Mouse (Mus musculus) MEL (cell line): ENCODE data around the gene Kif3a. TPM values are rescaled to one million over a fixed set of nuclear protein-coding genes. Genes with fewer than 3 reads are reported as not detected.

Experiments used
- DNase-seq: peaks from one replicate; pipeline ENCODE4 v3.0.0; 2011; ENCODE audit warnings: low read depth, low spot score
- H3K27ac ChIP-seq: 2 replicates; pipeline ENCODE4 v1.5.1; 2012; ENCODE audit warnings: low read depth, mild to moderate bottlenecking, control low read depth, low read length, moderate library complexity; ENCODE audit not compliant: control insufficient read depth
- H3K27me3 ChIP-seq, 2 experiments: fragments of 150-350 bp in 1 of 2; sonication (generic) in 1 of 2; 2 replicates each; pipeline ENCODE4 v1.6.1; 2012; ENCODE audit warnings: low read length in 2 of 2, mild to moderate bottlenecking in 2 of 2, improper control_type of control experiment in 1 of 2, moderate library complexity in 1 of 2; ENCODE audit not compliant: insufficient read depth in 2 of 2, control insufficient read depth in 1 of 2
- H3K36me3 ChIP-seq, 2 experiments: 2 replicates each; pipeline ENCODE4 v1.6.1; 2012 to 2014; ENCODE audit warnings: low read length in 2 of 2, improper control_type of control experiment in 1 of 2, inconsistent platforms in 1 of 2, mild to moderate bottlenecking in 1 of 2; ENCODE audit not compliant: insufficient read depth in 2 of 2, control insufficient read depth in 1 of 2
- H3K4me1 ChIP-seq, 2 experiments: fragments of 150-350 bp in 1 of 2; sonication (generic) in 1 of 2; 2 replicates each; pipeline ENCODE4 v1.6.1; 2012; ENCODE audit warnings: low read length in 2 of 2, improper control_type of control experiment in 1 of 2, mild to moderate bottlenecking in 1 of 2; ENCODE audit not compliant: insufficient read depth in 2 of 2, control insufficient read depth in 1 of 2
- H3K4me3 ChIP-seq, 2 experiments: fragments of 150-350 bp in 1 of 2; sonication (generic) in 1 of 2; 2 replicates each; pipeline ENCODE4 v1.5.1; 2012; ENCODE audit warnings: low read depth in 2 of 2, low read length in 2 of 2, mild to moderate bottlenecking in 2 of 2, moderate library complexity in 2 of 2, control low read depth in 1 of 2, improper control_type of control experiment in 1 of 2; ENCODE audit not compliant: control insufficient read depth in 1 of 2, insufficient read depth in 1 of 2
- H3K79me2 ChIP-seq: 2 replicates; pipeline ENCODE4 v1.6.1; 2012; ENCODE audit warnings: mild to moderate bottlenecking, low read length, moderate library complexity; ENCODE audit not compliant: control insufficient read depth, poor library complexity, insufficient read depth
- H3K9ac ChIP-seq: 2 replicates; pipeline ENCODE4 v1.6.1; 2012; ENCODE audit warnings: low read depth, mild to moderate bottlenecking, control low read depth, low read length, moderate library complexity; ENCODE audit not compliant: control insufficient read depth, poor library complexity, severe bottlenecking
- H3K9me3 ChIP-seq: fragments of 150-350 bp; sonication (generic); replicated peaks from 2 replicates; pipeline ENCODE4 v1.6.1; 2012; ENCODE audit warnings: mild to moderate bottlenecking, low read length, improper control_type of control experiment, moderate library complexity; ENCODE audit not compliant: insufficient read depth
- BHLHE40 ChIP-seq: IDR thresholded peaks from 2 replicates; pipeline ENCODE4 v1.6.1; 2012; ENCODE audit warnings: low read depth, mild to moderate bottlenecking, inconsistent platforms, low read length, improper control_type of control experiment, borderline replicate concordance
- CHD2 ChIP-seq: IDR thresholded peaks from 2 replicates; pipeline ENCODE4 v1.6.1; 2011; ENCODE audit warnings: low read length, improper control_type of control experiment
- CTCF ChIP-seq, 3 experiments: IDR thresholded peaks in 2 of 3; conservative IDR thresholded peaks in 1 of 3; 2 replicates each; pipeline ENCODE4 v1.5.1; 2011 to 2012; ENCODE audit warnings: low read length in 3 of 3, low read depth in 2 of 3, mild to moderate bottlenecking in 2 of 3, improper control_type of control experiment in 1 of 3, inconsistent platforms in 1 of 3, mixed read lengths in 1 of 3, moderate library complexity in 1 of 3; ENCODE audit not compliant: control insufficient read depth in 1 of 3, insufficient read depth in 1 of 3, poor library complexity in 1 of 3, severe bottlenecking in 1 of 3
- E2F4 ChIP-seq: IDR thresholded peaks from 2 replicates; pipeline ENCODE4 v1.6.1; 2011; ENCODE audit warnings: low read depth, low read length, improper control_type of control experiment, borderline replicate concordance
- ELF1 ChIP-seq: IDR thresholded peaks from 2 replicates; pipeline ENCODE4 v1.6.1; 2014; ENCODE audit warnings: low read depth, mild to moderate bottlenecking, inconsistent platforms, low read length, improper control_type of control experiment, moderate library complexity
- EP300 ChIP-seq, 2 experiments: IDR thresholded peaks; 2 replicates each; pipeline ENCODE4 v1.6.1; 2011; ENCODE audit warnings: improper control_type of control experiment in 2 of 2, low read length in 2 of 2, low read depth in 1 of 2, mild to moderate bottlenecking in 1 of 2
- ETS1 ChIP-seq: IDR thresholded peaks from 2 replicates; pipeline ENCODE4 v1.6.1; 2012; ENCODE audit warnings: low read depth, mild to moderate bottlenecking, inconsistent platforms, low read length, improper control_type of control experiment, moderate library complexity
- GABPA ChIP-seq: IDR thresholded peaks from 2 replicates; pipeline ENCODE4 v1.6.1; 2012; ENCODE audit warnings: low read depth, mild to moderate bottlenecking, inconsistent platforms, low read length, improper control_type of control experiment, moderate library complexity
- GATA1 ChIP-seq: IDR thresholded peaks from 2 replicates; pipeline ENCODE4 v1.6.1; 2011; ENCODE audit warnings: low read depth, low read length, improper control_type of control experiment
- HCFC1 ChIP-seq: IDR thresholded peaks from 2 replicates; pipeline ENCODE4 v1.6.1; 2012; ENCODE audit warnings: low read depth, mild to moderate bottlenecking, inconsistent platforms, low read length, improper control_type of control experiment, moderate library complexity
- JUND ChIP-seq: IDR thresholded peaks from 2 replicates; pipeline ENCODE4 v1.6.1; 2011; ENCODE audit warnings: low read depth, mild to moderate bottlenecking, improper control_type of control experiment, low read length
- KAT2A ChIP-seq: conservative IDR thresholded peaks from 2 replicates; pipeline ENCODE4 v1.6.1; 2012; ENCODE audit warnings: low read depth, low read length, improper control_type of control experiment, inconsistent platforms
- MAX ChIP-seq: IDR thresholded peaks from 2 replicates; pipeline ENCODE4 v1.6.1; 2011; ENCODE audit warnings: low read length, improper control_type of control experiment
- MAZ ChIP-seq: IDR thresholded peaks from 2 replicates; pipeline ENCODE4 v1.6.1; 2012; ENCODE audit warnings: low read depth, mild to moderate bottlenecking, inconsistent platforms, low read length, improper control_type of control experiment
- MXI1 ChIP-seq: IDR thresholded peaks from 2 replicates; pipeline ENCODE4 v1.6.1; 2011; ENCODE audit warnings: mild to moderate bottlenecking, low read depth, low read length, improper control_type of control experiment
- MYB ChIP-seq: IDR thresholded peaks from 2 replicates; pipeline ENCODE4 v1.6.1; 2011; ENCODE audit warnings: mild to moderate bottlenecking, low read depth, low read length, improper control_type of control experiment
- MYC ChIP-seq: IDR thresholded peaks from 2 replicates; pipeline ENCODE4 v1.6.1; 2011; ENCODE audit warnings: low read depth, mild to moderate bottlenecking, low read length, improper control_type of control experiment, moderate library complexity
- NELFE ChIP-seq: IDR thresholded peaks from 2 replicates; pipeline ENCODE4 v1.6.1; 2011; ENCODE audit warnings: low read depth, low read length, improper control_type of control experiment
- POLR2A ChIP-seq, 2 experiments: IDR thresholded peaks; 2 replicates each; pipeline ENCODE4 v1.6.1; 2011 to 2012; ENCODE audit warnings: low read length in 2 of 2, mild to moderate bottlenecking in 2 of 2, control low read depth in 1 of 2, improper control_type of control experiment in 1 of 2, low read depth in 1 of 2, moderate library complexity in 1 of 2; ENCODE audit not compliant: control insufficient read depth in 1 of 2, insufficient read depth in 1 of 2, poor library complexity in 1 of 2
- POLR2AphosphoS2 ChIP-seq: IDR thresholded peaks from 2 replicates; pipeline ENCODE4 v1.6.1; 2011; ENCODE audit warnings: low read length, improper control_type of control experiment
- RAD21 ChIP-seq: IDR thresholded peaks from 2 replicates; pipeline ENCODE4 v1.6.1; 2011; ENCODE audit warnings: mild to moderate bottlenecking, low read depth, low read length, improper control_type of control experiment
- RCOR1 ChIP-seq: IDR thresholded peaks from 2 replicates; pipeline ENCODE4 v1.6.1; 2012; ENCODE audit warnings: low read depth, mild to moderate bottlenecking, inconsistent platforms, low read length, improper control_type of control experiment
- SIN3A ChIP-seq: IDR thresholded peaks from 2 replicates; pipeline ENCODE4 v1.6.1; 2012; ENCODE audit warnings: low read length, improper control_type of control experiment, inconsistent platforms
- SMC3 ChIP-seq: IDR thresholded peaks from 2 replicates; pipeline ENCODE4 v1.6.1; 2011; ENCODE audit warnings: low read depth, low read length, improper control_type of control experiment
- TAL1 ChIP-seq: IDR thresholded peaks from 2 replicates; pipeline ENCODE4 v1.6.1; 2012; ENCODE audit warnings: mild to moderate bottlenecking, inconsistent platforms, low read length, moderate library complexity, mixed read lengths
- TBP ChIP-seq: IDR thresholded peaks from 2 replicates; pipeline ENCODE4 v1.8.0; 2011; ENCODE audit warnings: low read depth, low read length, improper control_type of control experiment
- TCF12 ChIP-seq: IDR thresholded peaks from 2 replicates; pipeline ENCODE4 v1.6.1; 2014; ENCODE audit warnings: low read depth, mild to moderate bottlenecking, inconsistent platforms, low read length, improper control_type of control experiment, moderate library complexity
- UBTF ChIP-seq: IDR thresholded peaks from 2 replicates; pipeline ENCODE4 v1.6.1; 2012; ENCODE audit warnings: low read depth, mild to moderate bottlenecking, inconsistent platforms, low read length, improper control_type of control experiment, moderate library complexity, borderline replicate concordance; ENCODE audit not compliant: insufficient read depth
- USF1 ChIP-seq: IDR thresholded peaks from 2 replicates; pipeline ENCODE4 v1.6.1; 2014; ENCODE audit warnings: low read depth, mild to moderate bottlenecking, inconsistent platforms, low read length, improper control_type of control experiment, moderate library complexity
- USF2 ChIP-seq, 2 experiments: IDR thresholded peaks; 2 replicates each; pipeline ENCODE4 v1.6.1; 2011 to 2012; ENCODE audit warnings: improper control_type of control experiment in 2 of 2, low read length in 2 of 2, borderline replicate concordance in 1 of 2, inconsistent platforms in 1 of 2, low read depth in 1 of 2, mild to moderate bottlenecking in 1 of 2; ENCODE audit not compliant: insufficient read depth in 1 of 2
- ZKSCAN1 ChIP-seq: IDR thresholded peaks from 2 replicates; pipeline ENCODE4 v1.6.1; 2012; ENCODE audit warnings: low read depth, mild to moderate bottlenecking, inconsistent platforms, low read length, improper control_type of control experiment, moderate library complexity
- ZMIZ1 ChIP-seq: IDR thresholded peaks from 2 replicates; pipeline ENCODE4 v1.6.1; 2012; ENCODE audit warnings: low read depth, mild to moderate bottlenecking, inconsistent platforms, low read length, improper control_type of control experiment, moderate library complexity
- ZNF384 ChIP-seq: IDR thresholded peaks from 2 replicates; pipeline ENCODE4 v1.6.1; 2012; ENCODE audit warnings: low read depth, mild to moderate bottlenecking, inconsistent platforms, low read length, improper control_type of control experiment
- polyA plus RNA-seq, 2 experiments: library from polyadenylated mRNA; stranded (reverse) in 1 of 2; unstranded in 1 of 2; fragments of >175 nt in 1 of 2; fragments of >200 nt in 1 of 2; gene quantifications; 2 replicates each; pipeline versions ENCODE4 v1.2.1 to v1.2.4; 2012; ENCODE audit warnings: low replicate concordance in 2 of 2, low read depth in 1 of 2; ENCODE audit not compliant: insufficient read length in 2 of 2, insufficient read depth in 1 of 2, missing spikeins in 1 of 2
- total RNA-seq: library from RNA; depleted of rRNA; stranded (reverse); fragments of 300-350 nt; gene quantifications from 2 replicates; pipeline ENCODE4 v1.2.3, GENCODE M21; 2012

The Kif3a gene
- total and polyA plus RNA-seq, 3 experiments = 13.6 to 88.3 (median 17.1) TPM

DNA sequence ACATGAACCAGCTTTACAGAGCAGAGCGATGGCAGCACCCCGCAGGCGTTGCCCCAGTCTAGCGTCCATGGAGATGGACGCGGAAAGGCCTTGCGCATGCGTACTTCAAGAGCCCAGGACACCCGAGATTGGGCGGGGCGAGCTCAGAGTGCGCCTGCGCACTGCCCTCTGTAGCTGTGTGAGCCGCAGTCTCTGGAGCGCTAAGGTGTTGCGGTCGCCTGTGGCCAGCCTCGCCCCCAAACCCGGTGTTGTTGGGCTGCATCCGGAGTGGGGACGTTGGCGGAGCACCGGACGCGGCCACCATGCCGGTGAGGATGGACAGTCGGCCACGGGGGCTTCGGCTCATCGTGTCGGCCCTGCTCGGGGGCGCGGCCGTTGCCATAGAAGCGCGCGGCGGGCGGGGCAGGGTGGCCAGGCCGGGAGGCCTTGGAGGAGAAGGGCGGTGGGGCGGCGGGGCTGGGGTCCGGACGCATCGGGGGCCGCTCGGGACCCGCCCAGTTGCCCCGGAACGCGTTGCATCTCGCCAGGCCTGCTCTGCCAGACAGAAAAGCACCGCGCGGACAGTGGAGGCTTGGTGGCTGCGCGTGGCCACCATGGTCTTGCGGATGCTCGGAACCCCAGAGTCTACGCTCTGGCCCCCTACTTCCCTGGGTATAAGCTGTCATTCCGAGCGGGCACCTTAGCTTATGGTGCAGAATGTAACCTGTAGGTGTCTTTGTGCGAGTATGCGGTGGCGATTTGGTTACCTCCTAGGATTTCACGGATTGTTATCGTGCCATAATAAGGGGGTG is at the start of gene Kif3a (continued):
- TF ChIP-seq ZNF384 (no peak), MAZ (0 out of 2 replicates have a peak, but pooled peaks have one; percentile 55), ZKSCAN1 (no peak), JUND (no peak)
- TF ChIP-seq, all 39 proteins: peak for 12

DNA sequence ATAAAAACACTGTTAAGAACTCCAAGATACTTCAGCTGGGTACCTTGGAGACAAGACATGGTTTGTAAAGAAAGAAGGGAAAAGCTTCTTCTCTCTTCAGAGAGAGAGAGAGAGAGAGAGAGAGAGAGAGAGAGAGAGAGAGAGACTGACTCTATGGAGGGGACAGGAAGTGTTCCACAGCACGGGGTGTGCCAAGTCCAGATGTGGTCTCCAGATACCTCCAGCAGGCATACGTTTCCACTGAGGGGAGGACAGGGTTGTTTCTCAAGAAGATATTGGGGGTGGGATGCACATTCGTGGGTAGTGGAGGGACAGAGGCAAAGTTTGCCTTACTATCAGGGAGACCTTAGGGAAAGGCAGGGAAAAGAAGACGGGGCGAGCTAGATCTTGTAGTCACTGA is 48.4 kb upstream of the Kif3a start:
- Histone ChIP-seq H3K79me2 (peaks cover 43% of the 10 kb centered on the region), H3K9me3 (no peaks in the 10 kb centered on the region), H3K36me3 (peaks cover 4 to 40% of the 10 kb centered on the region in 2 experiments; a peak in 3 of 4 replicates), H3K9ac (peak overlapping the region; percentile 95), H3K27me3 (no peaks in the 10 kb centered on the region), H3K4me1 (peaks cover 27 to 41% of the 10 kb centered on the region in 2 experiments), H3K4me3 (peak overlapping the region; percentile 70 to 75)
- peak; percentile 95 for DNase-seq
- peak; percentile 79 for TF ChIP-seq MXI1
- TF ChIP-seq ETS1 = peak; percentile 92
- TF ChIP-seq E2F4 = no peak
- TF ChIP-seq EP300 (IDR thresholded peaks at IDR 0.05; ENCODE audit: low read depth in 1 of 2, low read length in 2 of 2) = peak; percentile 93 to 94
- TF ChIP-seq ELF1 = peak; percentile 78
- peak; percentile 100 for TF ChIP-seq JUND
- peak; percentile 91 for TF ChIP-seq TCF12
- TF ChIP-seq KAT2A = peak; percentile 22; the same call in 1 of the 2 replicates
- TF ChIP-seq SMC3 = no peak; the same call in 1 of the 2 replicates
- no peak for TF ChIP-seq UBTF
- TF ChIP-seq USF1 = peak; percentile 57; the same call in 1 of the 2 replicates
- TF ChIP-seq TBP = peak; percentile 95
- peak; percentile 72; the same call in 1 of the 2 replicates for TF ChIP-seq RCOR1
- TF ChIP-seq RAD21 = no peak
- TF ChIP-seq POLR2AphosphoS2 = peak; percentile 74
- TF ChIP-seq MYB = peak; percentile 32; the same call in 1 of the 2 replicates
- peak; percentile 90 for TF ChIP-seq BHLHE40
- TF ChIP-seq ZNF384 = 0 out of 2 replicates have a peak, but pooled peaks have one; percentile 59
- no peak for TF ChIP-seq USF2 (IDR thresholded peaks at IDR 0.05; ENCODE audit: borderline replicate concordance in 1 of 2, insufficient read depth in 1 of 2, low read depth in 1 of 2, low read length in 2 of 2)
- TF ChIP-seq MAX = peak; percentile 80
- TF ChIP-seq MYC = peak; percentile 81
- TF ChIP-seq CHD2 = 0 out of 2 replicates have a peak, but pooled peaks have one; percentile 22
- TF ChIP-seq HCFC1 = peak; percentile 73; the same call in 1 of the 2 replicates
- TF ChIP-seq NELFE = peak; percentile 82
- peak; percentile 91 for TF ChIP-seq TAL1
- TF ChIP-seq GABPA = no peak
- TF ChIP-seq MAZ = peak; percentile 93
- no peak for TF ChIP-seq CTCF (IDR thresholded peaks at IDR 0.05 in 2 of 3, conservative IDR thresholded peaks at IDR 0.05 in 1 of 3; ENCODE audit: control insufficient read depth in 1 of 3, insufficient read depth in 1 of 3, low read depth in 2 of 3, low read length in 3 of 3, poor library complexity in 1 of 3, severe bottlenecking in 1 of 3)
- peak; percentile 84; the same call in 1 of the 2 replicates for TF ChIP-seq ZMIZ1
- TF ChIP-seq POLR2A (IDR thresholded peaks at IDR 0.05; ENCODE audit: control insufficient read depth in 1 of 2, insufficient read depth in 1 of 2, low read depth in 1 of 2, low read length in 2 of 2, poor library complexity in 1 of 2) = peak; percentile 29 to 81; a peak in 2 of 4 replicates
- peak; percentile 96 for TF ChIP-seq SIN3A
- peak; percentile 92 for TF ChIP-seq GATA1
- TF ChIP-seq, all 39 proteins: peak for 25
- peak overlapping the region; percentile 98 for H3K27ac ChIP-seq
